Mouse (Mus musculus): ENCODE data around the gene C87436. TPM values are rescaled to one million over a fixed set of nuclear protein-coding genes. Genes with fewer than 3 reads are reported as not detected.
"Not testable (repeated sequence)": the region's sequence is repeated elsewhere in the genome, so short reads cannot be mapped to it uniquely, and the experiment has no call there.

The C87436 gene
- total RNA-seq, 1 experiment from 2014 or later: 26.0 TPM

DNA sequence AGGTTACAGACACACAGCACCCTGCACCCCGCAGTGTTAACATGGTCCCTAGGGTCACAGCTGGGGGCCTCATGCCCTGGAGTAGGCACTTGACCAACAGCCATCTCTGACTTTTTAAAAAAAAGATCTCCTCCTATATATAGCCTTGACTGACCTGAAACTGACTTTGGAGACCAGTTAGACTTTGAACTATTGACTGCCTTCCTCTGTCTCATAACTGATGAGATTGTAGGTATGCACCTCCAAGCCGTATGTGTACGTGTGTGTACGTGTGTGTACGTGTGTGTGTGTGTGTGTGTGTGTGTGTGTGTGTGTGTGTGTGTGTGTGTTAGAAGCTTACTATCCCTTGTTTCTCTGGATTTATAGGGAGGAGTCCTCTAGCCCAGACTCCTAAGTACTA is 43.7 kb downstream of the C87436 start:
- DNase-seq: no peak

DNA sequence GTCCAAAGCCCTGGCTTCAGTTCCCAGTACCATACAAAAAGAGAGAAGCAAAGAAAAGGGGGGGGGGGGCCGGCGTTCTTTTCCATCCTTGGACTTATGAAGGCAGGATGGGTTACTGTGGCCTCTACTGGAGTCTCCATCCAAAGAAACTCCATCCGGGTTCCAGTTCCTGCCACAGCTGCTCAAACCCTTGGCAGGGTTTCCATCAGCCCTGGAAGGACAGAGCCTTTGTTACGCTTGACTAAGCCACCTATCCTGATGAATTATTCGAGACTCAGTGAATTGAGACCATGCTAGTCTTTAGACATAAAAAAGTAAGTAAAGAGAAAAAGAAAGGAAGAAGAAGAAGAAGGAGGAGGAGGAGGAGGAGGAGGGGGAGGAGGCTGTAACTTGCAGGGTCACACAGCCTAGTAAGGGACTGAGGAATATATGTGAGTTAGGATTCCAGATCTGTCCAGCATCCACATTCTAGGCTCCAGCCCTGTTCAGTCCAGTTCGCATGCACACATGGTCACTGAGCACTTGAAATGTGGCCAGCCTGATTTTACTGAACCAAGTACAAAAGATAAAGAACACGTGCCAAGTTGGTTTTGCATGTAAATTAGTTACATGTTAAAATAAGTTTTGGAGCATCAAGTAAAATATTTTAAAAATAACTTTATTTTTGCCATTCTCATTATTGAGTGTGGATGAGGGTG is 47.9 kb downstream of the C87436 start:
- no peak for DNase-seq

- peak; percentile 88 for DNase-seq
Measured at GRCm38 (mm10) chr6:86487358-86488148, 49.4 kb downstream of the C87436 start.

DNA sequence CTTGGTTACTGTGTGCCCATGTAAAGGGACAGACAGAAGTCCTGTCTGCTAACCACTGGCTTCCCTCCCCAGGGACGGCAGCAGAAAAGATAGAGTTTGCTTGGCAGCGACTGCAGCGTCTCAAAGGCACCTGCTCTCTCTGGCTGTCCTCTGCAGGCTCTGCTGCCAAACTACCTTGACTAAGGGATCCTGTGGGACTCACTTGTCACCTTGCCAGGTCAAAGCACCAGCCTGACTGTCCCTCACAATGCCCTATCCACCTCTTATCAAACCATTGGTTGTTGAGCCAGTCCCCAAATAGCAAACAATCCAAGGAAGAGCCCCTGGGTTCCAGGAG is 49.9 kb downstream of the C87436 start:
- DNase-seq: no peak

- no peak for DNase-seq
Measured at GRCm38 (mm10) chr6:86489945-86490344, 51.8 kb downstream of the C87436 start.

DNA sequence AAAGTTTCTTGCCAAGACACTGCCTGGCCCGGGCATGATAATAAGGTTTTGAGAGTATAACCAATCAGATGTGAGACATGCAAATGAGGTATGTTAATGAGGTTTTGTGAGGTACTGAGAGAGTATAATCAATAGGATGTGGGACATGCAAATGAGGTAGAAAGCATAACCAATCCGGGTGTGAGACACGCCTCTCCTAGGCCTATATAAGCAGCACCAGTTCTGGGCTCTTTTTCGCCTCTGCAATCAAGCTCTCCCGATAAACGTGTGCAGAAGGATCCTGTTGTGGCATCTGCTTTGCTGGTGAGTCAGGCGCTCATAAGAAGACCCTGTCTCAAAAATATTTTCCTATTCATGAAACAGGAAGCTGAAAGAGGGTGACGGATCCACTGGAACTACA is 52.2 kb downstream of the C87436 start:
- not testable (repeated sequence) for DNase-seq

- DNase-seq: no peak
Measured at GRCm38 (mm10) chr6:86493469-86494263, 55.5 kb downstream of the C87436 start.

- DNase-seq: no peak
Measured at GRCm38 (mm10) chr6:86494767-86495166, 56.6 kb downstream of the C87436 start.

DNA sequence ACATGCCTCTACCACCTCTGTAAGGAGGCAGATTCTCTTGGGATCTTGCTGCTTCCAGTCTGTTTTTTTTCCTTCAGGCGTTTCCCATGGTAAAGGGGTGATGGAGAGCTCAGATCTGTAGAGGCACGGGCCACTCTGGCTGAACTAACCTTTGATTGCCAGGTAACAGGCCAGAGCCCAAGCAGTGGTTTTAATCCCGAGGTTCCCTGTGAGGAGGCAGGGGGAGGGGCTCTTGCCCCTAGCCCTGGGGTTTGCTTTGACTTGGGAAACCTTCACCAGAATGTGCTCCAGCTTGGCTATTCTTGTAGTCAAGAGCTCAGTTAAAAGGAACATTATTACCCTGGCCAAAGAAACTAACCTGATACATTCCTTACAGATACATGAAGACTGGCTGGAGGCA is 57.5 kb downstream of the C87436 start:
- DNase-seq: no peak

DNA sequence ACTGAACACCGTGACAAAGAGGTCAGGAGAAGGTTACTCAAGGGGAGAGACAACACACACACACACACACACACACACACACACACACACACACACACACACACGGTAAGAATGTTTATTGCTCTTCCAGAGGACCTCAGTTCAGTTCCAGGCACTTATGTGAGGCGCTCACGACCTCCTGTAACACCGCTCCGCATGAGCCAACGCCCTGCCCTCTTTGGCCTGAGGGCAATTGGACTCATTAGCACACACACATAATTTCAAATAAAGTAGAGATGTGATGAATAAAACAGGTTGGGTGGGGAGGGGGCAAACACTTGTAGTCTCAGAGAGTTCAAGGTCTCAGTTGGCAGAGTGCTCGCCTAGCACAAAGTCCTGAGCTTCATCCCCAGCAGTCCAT is 58.0 kb downstream of the C87436 start:
- DNase-seq: no peak

- no peak for DNase-seq
Measured at GRCm38 (mm10) chr6:86496585-86496984, 58.4 kb downstream of the C87436 start.

DNA sequence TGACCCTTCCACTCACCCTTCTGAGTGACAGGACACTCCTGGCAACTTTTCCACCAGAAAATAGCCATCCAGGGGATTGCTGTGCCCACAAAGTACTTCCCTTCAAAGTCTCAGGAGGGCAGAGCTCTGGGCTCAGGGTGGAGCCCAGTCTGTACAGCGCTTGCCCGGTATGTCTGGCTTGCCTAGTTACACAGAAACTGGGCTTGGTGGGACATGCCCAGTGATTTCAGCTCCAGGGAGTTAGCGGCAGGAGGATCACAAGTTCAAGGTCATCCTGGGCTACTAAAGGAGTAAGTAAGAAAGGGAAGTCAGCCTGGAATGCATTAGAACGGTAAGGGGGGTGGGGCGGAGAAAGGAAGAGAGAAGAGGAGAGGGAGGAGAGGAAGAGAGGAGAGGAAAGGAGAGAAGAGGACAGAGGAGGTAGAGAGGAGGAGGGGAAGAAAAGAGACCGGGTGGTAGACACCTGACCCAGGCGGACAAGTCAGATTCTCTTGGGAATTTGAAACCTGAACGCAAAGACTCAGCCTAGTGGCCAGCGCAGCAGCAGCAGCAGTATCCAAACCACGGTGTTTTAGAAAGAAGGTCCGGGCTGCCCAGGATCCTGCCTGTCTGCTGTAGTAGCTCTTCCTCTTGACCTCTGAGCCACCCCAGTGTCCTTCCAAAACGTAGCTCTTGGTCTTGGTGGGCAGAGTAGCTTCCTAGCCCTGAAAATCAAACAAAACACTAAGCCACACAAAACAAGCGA is 59.1 kb downstream of the C87436 start:
- DNase-seq: peak; percentile 37

- DNase-seq: no peak
Measured at GRCm38 (mm10) chr6:86497942-86498732, 60.0 kb downstream of the C87436 start.

DNA sequence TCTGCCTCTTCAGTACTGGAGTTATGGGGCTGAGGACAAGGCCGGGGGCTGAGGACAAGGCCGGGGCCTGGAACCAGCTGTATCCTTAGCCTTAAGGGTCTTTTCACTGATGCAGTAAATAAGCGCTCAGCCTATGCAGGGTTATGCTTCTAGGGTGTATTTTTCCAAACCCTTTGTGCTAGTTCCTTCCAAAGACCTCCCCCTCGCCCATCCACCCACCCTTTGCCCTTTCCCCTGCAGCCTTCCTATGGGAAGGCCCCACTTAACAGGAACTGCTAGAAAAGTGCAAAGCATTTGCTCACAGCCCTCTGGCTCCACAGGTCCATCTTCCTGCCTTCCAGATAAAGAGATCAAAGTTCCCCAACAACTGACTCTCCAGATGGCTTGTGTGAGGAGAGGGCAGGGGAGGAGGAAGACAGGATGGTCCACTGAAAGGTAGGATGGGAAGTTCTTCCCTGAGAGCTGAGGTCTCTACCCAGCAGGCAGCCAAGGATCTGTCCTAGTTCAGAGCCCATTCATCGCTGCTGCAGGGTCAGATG is 61.5 kb downstream of the C87436 start:
- DNase-seq: no peak

DNA sequence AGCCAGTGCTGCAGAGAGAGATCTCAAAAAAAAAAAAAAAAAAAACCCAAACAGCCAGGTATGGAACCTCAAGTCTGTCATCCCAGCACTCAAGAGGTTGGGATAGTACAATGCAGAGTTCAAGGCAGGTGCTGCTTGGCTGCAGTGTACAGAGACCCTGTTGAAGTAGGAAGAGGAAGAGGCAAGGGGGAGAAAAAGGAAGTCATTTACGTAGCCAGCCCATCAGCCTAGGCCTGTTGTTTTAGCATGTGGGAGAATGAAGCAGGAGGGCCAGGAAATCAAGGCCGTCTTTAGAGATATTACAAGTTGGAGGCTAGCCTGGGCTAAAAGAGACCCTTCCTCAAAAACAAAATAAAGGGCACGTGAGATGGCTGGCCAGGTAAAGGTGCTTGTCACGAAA is 65.3 kb downstream of the C87436 start:
- DNase-seq: no peak

- DNase-seq: no peak
Measured at GRCm38 (mm10) chr6:86505671-86506070, 67.5 kb downstream of the C87436 start.

GRCm38 (mm10) chr6:86506309-86506708 is 68.1 kb downstream of the C87436 start:
- no peak for DNase-seq

GRCm38 (mm10) chr6:86507116-86507515 is 68.9 kb downstream of the C87436 start:
- DNase-seq: no peak

GRCm38 (mm10) chr6:86508736-86509135 is 70.6 kb downstream of the C87436 start:
- DNase-seq: no peak

DNA sequence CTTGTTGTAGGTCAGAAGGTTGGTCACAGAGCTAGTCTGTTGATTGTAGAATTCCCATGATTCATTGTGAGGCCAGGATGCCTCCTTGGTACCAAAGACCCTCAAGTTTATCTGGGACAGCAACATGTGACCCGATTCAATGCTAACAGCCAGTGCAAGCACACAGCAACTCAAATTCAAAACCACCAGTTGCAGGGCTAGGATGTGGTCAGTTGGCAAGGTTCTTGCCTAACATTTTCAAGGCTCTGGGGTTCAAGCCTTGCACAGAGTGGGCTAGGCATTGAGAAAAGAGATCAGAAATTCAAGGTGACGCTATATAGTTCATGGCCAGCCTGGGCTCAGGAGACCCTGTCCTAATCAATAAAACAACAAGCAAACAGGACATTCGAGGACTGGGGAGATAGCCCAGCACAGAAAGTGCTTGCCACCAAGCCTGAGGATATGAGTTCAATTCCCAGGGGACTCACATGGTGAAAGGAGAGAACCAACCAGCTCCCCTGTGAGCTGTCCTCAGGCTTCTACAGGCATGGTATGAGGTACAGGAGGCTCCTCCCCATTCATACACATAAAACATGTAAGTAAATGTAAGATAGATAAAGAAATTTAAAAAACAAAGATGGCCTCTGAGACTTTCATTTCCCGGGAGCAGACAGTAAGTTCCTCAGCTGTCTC is 71.2 kb downstream of the C87436 start:
- DNase-seq: no peak

GRCm38 (mm10) chr6:86509866-86510200 is 71.7 kb downstream of the C87436 start:
- no peak for DNase-seq
